Mouse (Mus musculus): ENCODE measurements around the gene Cradd.
A peak's percentile ranks its signal among the peaks of the same experiment; 100 is the strongest.

The Cradd gene

GRCm38 (mm10) chr10:95275488-95275887, 48.4 kb downstream of the Cradd start:
- no peak for DNase-seq (ENCODE audit: low spot score in 2 of 2)

GRCm38 (mm10) chr10:95273226-95273625, 50.7 kb downstream of the Cradd start:
- DNase-seq (ENCODE audit: low spot score in 2 of 2): no peak

GRCm38 (mm10) chr10:95269151-95269550, 54.8 kb downstream of the Cradd start:
- DNase-seq (ENCODE audit: low spot score in 2 of 2): no peak

- no peak for DNase-seq (ENCODE audit: low spot score in 2 of 2)
Observed at GRCm38 (mm10) chr10:95268366-95268765, 55.6 kb downstream of the Cradd start.

GRCm38 (mm10) chr10:95266983-95267382, 57.0 kb downstream of the Cradd start:
- no peak for DNase-seq (ENCODE audit: low spot score in 2 of 2)

GRCm38 (mm10) chr10:95266041-95266762, 57.7 kb downstream of the Cradd start:
- DNase-seq (ENCODE audit: low spot score in 2 of 2): no peak

GRCm38 (mm10) chr10:95265576-95265975, 58.4 kb downstream of the Cradd start:
- no peak for DNase-seq (ENCODE audit: low spot score in 2 of 2)

GRCm38 (mm10) chr10:95264485-95265321, 59.2 kb downstream of the Cradd start:
- DNase-seq (ENCODE audit: low spot score in 2 of 2): peak; percentile 35 to 52

- peak; percentile 50 to 58 for DNase-seq (ENCODE audit: low spot score in 2 of 2)
Observed at GRCm38 (mm10) chr10:95262388-95262787, 61.5 kb downstream of the Cradd start.

- no peak for DNase-seq (ENCODE audit: low spot score in 2 of 2)
Observed at GRCm38 (mm10) chr10:95261279-95261678, 62.7 kb downstream of the Cradd start.

- no peak for DNase-seq (ENCODE audit: low spot score in 2 of 2)
Observed at GRCm38 (mm10) chr10:95260420-95260819, 63.5 kb downstream of the Cradd start.

- DNase-seq (ENCODE audit: low spot score in 2 of 2): no peak
Observed at GRCm38 (mm10) chr10:95258471-95259155, 65.3 kb downstream of the Cradd start.

GRCm38 (mm10) chr10:95257979-95258378, 66.0 kb downstream of the Cradd start:
- no peak for DNase-seq (ENCODE audit: low spot score in 2 of 2)

- DNase-seq (ENCODE audit: low spot score in 2 of 2): no peak
Observed at GRCm38 (mm10) chr10:95256095-95256494, 67.8 kb downstream of the Cradd start.

GRCm38 (mm10) chr10:95255018-95255680, 68.8 kb downstream of the Cradd start:
- no peak for DNase-seq (ENCODE audit: low spot score in 2 of 2)

GRCm38 (mm10) chr10:95254453-95255001, 69.4 kb downstream of the Cradd start:
- no peak for DNase-seq (ENCODE audit: low spot score in 2 of 2)

- DNase-seq (ENCODE audit: low spot score in 2 of 2): no peak
Observed at GRCm38 (mm10) chr10:95254046-95254445, 69.9 kb downstream of the Cradd start.

GRCm38 (mm10) chr10:95251674-95252073, 72.3 kb downstream of the Cradd start:
- no peak for DNase-seq (ENCODE audit: low spot score in 2 of 2)

- no peak for DNase-seq (ENCODE audit: low spot score in 2 of 2)
Observed at GRCm38 (mm10) chr10:95248362-95248761, 75.6 kb downstream of the Cradd start.

GRCm38 (mm10) chr10:95246696-95247095, 77.2 kb downstream of the Cradd start:
- no peak for DNase-seq (ENCODE audit: low spot score in 2 of 2)

- no peak for DNase-seq (ENCODE audit: low spot score in 2 of 2)
Observed at GRCm38 (mm10) chr10:95245680-95245982, 78.3 kb downstream of the Cradd start.

Measured in thymus, postnatal 10 days (tissue).